Mouse (Mus musculus): Measurements from ENCODE around the gene Tmem108. TPM values are rescaled to one million over a fixed set of nuclear protein-coding genes. Genes with fewer than 3 reads are reported as not detected.

The Tmem108 gene
- polyA plus RNA-seq, 2 experiments from 2014 or later: 0.87 to 1.2 TPM

DNA sequence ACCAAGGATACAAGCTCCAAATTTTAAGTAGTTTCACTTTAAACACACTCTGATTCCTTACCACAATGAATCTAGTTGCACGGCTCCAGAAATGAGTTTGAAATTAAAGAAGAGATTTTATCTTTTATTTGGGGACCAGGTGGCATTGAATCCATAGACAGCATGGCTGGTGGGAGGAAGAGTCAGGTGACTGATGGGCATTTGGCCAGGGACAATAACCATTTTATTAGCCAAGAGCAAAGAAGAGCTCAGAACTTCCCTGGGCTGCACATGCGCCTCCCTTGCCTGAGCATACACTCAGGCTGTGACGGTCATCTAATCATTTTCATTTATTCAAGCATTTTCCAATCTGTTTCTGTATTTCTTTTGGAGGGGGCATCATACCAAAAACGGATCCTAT, 135.5 kb downstream of the Tmem108 start:
- ATAC-seq: no peak

DNA sequence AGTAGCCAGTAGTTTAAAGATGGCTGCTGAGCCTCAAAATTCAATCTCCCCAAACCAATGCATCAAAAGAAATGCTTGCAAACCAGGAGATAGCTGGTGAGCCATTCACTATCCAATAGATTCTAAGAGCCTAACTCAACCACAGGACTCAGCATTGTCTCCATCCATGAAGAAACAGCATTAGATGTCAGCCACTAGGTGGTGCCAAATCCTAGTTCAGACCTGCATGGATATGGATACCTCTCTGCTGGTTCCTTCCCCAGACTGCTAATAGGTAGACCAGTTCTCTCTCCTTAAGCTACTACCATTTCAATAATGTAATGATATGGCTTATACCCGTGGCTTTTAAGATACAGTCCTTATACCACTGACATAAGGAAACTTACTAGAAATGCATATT, 137.0 kb downstream of the Tmem108 start:
- ATAC-seq: peak; percentile 43

DNA sequence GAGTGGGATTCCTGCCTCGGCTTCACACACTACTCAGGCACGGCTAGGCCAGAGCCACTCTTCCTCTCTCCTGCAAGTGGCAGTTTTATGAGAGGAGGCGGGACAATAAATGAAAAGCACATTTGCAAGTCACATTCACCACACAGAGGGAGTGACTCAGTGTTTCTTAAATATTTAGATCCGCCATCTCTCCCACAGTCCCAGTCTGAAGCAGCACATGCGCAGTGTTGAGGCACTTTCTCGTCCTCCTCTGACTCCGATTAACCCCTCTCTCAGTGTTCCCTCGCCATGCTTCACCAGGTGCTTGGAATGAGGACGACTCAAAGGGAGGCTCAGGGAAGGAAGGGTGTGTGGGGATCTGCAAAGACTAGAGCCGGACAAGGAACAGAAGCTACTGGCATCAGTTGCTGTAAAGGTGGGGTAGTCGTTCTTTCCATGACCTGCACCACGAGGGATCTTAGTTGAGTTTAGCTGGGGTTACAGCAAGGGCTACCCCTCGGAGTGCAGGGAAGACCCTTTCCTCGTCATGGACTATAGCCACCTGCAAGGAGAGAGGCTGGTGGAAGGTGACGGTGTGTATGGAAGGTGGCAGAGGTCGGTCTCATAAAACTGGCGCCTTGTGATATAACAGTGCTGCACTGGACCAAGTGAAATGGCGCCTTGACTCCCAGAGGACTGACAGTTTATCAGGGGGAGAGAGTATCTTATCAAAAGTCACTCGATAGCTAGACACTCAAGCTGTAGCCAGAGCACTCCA, 137.9 kb downstream of the Tmem108 start:
- ATAC-seq: no peak

DNA sequence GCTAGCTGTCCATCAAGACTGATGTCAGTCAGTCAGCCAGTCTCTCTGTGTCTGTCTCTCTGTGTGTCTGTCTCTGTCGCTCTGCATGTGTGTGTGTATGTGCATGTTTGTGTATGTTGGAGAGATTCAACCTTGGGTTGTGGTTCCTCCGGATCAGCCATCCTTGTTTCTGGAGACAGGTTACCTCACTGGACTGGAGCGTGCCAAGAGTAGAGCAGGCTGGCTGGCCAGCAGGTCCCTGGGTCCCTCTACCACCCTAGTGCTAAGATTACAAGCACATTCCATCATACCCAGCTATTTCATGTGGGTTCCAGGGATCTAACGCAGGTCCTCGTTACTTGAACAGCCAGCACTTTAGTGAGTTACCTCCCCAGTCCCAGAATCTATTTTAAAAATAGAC, 138.6 kb downstream of the Tmem108 start:
- ATAC-seq: no peak

DNA sequence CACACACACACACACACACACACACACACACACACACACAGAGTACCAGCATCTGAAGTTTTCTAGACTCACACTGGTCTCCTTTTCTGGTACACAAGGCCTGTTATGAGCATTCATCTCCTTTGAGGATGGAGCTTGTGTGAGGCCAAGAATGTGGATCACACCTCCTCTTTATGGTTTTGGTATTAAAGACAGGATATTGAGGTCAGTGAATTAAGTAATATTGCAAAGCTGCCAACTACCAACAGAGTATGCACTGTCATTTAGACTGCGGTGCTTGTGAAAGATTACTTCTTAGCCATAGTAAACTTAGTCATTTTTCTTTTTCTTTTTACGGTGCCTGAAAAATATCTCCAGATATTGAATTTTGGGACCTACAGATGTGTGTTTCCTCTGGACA, 139.8 kb downstream of the Tmem108 start:
- no peak for ATAC-seq

DNA sequence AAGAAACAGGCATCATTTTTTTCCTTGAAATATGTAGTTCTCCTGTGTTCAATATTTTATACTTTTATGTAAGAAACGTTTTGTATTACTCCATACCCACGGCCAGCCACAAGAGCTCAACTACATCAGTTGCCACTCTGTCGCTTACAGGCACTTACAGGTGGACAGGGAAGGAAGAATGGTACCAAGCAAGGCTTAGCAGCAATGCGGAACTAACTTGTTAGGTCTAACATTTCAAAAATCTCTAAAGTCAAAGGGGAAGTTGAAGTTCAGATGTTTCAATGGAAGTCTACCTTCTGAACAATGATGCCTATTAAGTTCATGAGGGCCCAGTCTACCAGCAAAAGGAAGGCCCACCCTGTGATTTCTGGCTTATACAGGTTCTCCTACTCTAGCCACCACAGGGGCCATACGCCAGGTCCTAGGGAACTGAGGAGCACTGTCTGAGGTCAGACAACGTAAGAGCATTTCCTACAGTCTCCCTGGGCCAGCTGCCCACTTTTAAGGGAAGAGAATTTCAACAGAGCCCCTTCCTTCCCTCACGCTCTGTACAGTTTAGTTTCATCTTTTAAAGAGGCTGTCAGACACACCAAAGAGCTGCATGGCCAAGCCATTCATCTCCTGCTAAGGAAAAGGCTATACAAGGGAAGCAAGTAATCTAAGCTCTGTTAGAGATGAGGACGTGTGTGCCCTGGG, 141.0 kb downstream of the Tmem108 start:
- no peak for ATAC-seq

DNA sequence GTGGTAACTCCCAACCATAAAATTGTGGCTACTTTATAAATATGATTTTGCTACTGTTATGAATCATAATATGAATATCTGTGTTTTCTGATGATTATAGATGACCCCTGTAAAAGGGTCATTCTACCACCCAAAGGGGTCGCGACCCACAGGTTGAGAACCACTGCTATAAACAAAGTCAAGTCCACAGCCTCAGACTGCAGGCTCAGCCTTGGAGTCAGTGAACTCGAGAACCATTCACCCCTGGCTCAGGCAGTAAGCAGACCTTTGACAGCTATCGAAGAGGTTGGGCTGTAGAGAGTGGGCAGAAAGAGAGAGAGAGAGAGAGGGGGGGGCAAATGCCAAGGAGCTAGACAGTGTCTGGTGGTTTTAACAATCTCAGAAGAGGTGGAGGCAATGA, 147.4 kb downstream of the Tmem108 start:
- ATAC-seq: no peak

DNA sequence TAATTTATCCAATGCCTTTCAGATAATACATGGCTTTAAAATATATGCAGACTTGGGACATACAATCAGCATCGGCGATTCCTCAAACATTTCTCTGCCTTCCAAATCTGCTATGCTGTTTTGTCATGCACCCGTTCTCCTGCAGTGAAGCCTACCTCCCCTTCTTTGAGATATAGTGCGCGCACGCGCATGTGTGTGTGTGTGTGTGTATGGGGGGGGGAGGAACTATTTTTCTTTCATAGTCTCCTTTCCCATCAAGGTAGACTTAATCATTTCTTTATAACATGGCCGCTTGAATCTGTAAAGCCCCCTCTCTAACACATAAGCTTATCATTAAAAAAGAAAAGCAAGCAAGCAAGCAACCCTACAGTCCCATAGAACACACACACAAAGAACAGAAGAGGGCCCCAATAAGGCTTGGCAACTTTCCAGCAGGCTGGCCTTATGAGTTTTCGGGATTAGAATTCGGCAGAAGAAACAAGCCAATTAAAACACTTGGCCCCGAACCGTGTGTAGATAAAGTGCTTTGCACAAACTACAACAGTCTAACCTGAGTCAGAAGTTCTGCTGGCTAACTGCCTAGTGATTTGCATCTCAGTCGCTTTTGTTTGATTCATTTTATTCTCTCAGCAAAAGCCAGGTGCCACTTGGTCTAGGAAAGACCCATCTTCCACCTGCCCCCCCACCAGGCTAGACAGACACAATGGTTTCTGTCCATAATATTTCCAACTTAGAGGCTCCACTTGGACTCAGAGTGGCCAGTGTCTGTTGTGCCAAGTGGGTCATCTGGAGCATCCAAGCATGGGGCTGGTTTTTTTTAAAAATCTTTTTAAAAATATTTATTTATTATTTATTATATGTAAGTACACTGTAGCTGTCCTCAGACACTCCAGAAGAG, 153.2 kb downstream of the Tmem108 start:
- ATAC-seq: no peak

DNA sequence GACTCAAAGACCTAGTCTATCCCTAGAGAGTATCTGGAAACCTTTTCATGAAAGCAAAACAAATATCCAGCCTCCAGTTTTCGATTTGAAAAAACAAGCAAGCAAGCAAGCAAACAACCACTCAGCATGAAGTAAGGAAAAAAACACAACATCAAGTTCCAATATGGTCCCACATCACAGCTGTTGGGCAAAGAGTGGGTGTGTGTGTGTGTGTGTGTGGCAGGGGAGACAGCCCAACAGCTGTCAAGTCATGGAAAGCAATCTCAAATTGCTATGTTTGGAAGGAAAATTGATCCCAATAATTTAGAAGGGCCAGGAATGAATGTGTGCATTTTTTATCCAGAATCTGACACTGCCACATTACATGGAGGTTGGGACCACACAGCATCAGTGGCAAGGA, 155.6 kb downstream of the Tmem108 start:
- ATAC-seq: no peak

DNA sequence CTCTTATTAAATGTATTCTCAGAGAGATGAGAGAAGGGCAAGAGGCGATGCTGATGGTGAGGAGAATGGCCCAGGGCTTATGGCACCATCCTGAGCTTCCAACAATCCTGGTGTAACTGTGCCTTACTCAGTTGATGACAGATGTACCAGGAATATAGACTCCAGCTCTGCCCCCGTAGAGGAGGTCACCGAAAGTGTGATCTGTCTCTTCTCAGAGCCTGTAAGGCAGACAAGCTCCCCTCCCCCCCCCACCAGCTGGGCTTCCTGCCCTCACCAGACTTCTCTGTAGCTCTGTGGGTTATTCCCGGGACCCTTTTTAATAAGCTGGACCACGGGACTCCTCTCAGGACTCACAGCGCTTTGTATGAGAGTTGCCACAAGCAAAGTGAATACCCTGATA, 157.8 kb downstream of the Tmem108 start:
- ATAC-seq: no peak

DNA sequence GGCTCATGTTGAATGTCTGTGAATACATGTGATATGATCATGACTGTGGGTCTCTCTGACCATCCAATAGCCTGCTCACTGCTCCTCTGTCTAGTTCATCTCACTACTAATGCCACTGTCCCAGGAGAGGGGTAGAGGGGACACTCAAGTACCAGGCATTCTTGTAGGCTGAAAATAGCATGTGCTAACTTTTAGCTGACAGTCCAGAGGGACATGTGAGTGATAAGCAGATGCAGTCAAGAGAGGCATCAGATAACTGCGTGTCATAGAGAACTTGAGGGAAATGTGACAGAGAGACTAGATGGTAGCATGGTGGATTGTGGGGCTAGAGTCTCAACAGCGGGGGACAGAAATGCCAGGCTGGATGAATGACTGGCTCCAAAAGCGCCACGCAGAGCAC, 159.8 kb downstream of the Tmem108 start:
- ATAC-seq: no peak

DNA sequence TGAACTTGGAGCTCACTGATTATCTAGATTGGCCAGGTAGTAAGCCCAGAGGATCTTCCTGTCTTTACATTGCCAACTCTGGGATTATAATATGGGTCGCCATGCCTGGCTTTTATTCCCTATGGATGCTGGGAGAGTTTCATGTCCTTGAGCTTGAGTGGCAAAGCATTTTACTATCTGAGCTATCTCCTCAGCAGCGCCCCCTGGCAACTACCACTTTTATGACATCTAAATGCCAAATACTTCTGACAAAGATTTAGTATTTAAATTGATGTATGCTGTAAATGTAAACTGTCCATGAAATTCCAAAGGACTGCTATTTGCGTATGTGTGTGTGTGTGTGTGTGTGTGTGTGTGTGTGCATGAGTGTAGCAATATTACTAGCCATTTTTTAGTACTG, 160.8 kb downstream of the Tmem108 start:
- ATAC-seq: no peak

DNA sequence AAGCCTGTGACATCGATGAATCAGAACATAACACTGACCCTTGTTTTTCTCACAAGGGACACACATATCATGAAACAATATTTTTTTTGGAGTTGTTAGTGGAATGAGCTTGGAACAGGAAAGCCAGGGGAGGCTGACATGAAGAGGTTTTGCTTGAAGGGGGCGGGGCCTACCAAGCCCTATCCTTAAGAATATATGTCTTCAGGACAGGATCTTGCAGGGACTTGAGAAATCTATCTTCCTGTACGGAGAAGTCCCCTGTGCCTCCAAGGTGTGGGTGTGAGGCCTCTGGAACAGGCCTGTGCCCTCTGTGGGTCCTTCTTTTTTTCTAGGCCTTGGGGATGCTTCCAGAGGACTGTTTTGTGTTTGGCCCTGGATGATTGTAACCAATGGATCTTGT, 161.7 kb downstream of the Tmem108 start:
- no peak for ATAC-seq

DNA sequence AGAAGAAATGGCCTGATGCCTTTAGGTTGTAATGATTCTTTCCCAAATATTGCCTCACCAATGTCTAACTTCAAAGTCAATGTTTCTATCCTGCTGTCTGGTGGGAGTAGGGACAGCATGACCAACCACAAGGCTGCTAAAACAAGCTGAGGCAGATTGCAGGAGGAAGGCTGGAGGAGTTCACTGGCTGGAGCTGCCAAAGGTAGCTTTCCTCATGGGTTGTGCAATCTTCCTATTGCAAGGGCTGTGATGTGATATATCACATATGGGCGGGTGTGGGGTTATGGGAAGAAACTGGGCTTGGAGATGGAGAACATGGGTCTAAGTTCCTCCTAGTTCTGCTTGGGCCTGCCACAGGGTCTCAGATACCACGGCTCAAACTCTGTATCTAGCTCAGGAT, 163.8 kb downstream of the Tmem108 start:
- ATAC-seq: no peak

DNA sequence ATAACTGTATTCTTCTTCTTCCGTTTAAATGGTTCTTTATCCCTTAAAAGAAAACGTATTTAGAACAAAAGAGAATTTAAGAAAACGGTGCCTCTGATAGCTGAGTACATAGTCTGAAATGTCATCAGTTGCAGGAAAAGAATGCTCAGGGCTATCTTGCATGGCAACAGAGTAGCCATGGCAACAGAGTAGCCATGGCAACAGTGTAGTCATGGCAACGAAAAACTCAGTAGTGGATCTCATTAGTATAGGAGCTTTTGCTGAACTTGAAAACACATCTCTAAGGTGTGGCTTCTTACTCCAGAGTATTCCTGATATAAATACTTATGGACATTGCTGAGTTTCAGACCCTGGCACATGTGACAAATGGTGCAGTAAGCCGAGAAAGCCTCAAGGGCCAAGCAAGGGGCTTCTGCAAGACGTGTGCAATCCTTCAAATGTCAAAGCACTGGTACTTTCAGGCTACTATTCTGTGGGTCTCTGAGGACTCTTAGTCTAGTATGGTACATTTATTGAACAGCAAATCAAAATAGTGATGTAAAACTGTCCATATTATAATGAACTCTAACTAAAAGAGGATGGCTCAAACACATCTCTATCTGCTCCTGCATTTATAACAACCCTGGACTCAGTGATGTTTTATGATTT, 166.3 kb downstream of the Tmem108 start:
- no peak for ATAC-seq

DNA sequence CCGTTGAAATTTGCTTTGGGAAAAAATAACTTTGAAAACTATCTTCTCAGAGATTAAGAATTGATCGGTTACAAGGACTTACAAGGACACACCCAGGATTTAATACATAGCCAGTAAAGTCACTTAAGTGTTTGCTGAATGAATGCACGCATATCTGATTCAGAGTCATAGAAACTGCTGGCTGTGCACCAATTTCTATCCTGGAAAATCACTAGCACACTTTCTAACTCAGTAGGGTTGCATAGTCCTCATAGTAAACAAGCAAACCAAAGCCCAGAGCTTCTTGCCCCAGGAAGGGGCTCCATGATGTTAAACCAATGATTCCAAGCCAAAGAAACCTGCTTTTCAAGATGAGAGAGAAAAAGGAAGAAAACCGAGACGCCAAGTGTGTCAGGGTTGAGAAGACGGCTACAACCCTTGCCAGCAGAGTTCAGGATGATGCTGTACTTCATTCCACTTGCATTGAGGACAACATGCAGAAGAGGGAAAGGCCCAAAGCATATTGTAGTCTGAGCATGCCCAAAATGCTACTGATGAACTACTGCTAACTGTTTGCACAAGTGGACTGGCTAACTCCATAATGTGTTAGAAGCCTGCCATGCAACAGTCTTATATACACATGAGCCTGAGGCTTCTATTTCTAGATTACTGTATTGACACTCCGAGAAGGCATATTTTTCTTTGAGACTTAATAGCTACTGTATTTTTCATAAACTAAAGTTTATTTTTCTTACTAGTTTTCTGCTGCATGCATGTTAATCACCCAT, 167.0 kb downstream of the Tmem108 start:
- no peak for ATAC-seq

DNA sequence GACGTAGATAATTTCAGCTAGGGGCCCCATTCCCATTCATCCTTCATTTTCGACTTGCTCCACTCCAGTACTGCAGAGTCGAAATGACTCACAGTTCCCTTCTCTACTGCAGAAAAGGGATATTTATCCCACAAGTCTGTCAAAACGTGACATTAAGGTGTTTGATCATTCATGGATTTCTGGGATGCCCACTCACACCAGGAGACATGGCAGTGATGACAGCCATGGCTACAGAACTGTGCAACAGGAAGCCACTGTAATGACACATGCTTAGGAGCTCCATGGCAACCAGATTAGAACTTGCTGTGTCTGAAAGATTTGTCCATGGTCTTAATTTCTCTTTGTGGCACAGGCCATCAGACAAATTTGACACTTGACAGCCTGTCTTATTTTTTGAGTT, 168.6 kb downstream of the Tmem108 start:
- ATAC-seq: no peak

DNA sequence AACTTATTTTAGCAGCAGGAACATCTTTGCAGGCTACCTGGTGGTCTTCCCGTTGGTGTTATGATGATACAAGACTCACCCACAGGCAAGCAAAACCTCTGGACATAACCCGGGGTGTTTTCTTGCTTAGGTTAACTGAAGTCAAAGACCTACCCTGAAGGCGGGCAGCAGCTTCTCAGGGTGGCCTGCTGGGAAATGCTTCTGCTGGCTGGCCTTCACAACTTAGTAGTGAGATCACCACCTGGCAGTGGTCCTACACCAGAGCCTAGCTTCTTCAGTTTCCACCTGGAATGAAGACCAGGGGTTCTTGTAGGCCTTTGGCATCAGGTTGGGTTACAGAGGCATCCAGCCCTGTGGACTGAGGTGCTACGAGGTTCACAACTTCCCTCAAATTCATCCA, 169.7 kb downstream of the Tmem108 start:
- no peak for ATAC-seq

DNA sequence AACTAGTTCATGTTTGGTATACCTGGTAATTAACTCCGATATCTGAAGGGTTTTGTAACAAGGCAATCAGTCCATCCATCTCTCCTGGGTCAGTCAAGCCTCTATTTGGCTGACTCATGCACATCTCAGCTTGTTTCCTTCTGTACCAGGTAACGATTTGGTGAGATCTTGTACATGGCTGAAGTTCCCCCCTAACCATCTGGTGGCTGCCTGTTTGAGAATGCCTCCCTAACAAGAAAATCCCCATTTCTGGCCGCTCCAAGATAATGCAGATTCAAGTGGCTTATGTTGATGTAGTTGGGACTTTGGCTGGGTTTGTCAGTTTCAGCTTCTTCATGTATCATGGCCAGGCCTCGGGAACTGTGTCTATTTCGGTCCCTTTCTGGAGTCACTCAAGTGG, 170.8 kb downstream of the Tmem108 start:
- ATAC-seq: no peak

DNA sequence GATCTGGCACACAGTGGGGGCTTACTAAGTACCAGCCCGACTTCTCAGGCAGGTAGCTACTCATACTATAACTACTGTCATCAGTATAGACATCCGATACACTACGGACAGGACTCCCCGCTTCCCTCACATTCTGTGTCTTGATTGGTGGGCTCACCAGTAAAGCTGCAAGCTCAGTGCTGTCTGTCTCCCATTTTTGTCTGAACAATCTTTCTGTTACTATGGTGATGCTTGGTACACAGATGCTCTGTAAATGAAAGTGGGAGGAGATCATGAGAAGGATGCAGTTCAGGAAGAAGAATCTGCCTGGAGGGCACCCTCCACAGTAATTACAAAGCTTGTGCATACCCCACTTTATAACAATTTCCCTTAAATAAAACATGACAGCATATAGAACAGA, 176.8 kb downstream of the Tmem108 start:
- no peak for ATAC-seq

DNA sequence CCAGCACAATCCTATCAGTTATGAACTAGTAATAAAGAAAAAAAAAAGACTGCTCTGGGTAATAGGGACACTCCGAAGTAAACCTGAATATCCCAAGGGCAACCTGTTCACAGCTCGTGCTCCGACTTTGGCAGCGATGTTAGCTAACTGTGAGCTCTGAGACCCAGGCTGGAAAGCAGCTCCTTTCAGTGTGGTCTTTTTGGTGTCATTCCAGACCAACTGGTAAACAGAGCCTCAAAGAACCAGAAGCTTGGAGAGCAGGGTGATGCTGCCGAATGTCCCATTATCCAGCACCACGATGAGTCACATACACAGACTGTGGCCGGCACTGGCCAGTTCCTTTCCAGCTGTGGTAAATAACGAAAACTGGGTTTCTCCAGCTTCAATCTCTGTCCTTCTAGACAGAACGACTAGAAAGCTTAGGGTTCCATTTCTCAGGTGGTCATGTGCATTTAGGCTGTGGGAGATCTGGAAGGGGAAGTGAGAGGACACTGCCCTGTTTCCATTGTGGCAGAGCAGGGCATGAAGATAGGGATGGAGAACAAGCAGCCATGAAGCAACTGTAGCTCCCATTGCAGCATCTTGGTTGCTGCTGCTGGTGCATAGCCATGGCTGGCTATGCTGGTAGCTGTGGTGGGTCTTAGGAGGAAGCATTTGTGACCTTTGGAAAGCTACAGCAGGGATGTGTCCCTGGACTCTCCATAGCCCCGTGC, 179.2 kb downstream of the Tmem108 start:
- ATAC-seq: no peak

DNA sequence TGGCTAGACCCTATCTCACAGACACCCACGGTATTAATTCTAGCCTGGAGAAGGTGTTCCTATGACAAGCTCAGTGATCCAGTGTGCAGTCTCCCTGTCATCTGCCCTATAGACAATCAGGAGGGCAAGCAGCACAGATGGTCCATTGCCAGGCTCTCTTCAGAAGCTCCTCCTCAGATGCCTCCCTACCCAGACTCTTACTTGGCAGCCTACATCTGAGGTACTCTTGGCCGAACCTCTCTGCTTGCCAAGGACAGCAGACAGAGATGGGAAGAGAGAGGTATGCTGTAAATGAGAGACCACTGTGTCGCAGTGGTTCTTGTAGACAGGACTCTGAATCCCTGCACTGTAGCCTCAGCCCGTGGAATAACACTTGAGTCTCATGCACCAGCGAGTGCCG, 181.0 kb downstream of the Tmem108 start:
- no peak for ATAC-seq
